Mouse (Mus musculus): ENCODE results near the gene Olfr802. TPM values are rescaled to one million over a fixed set of nuclear protein-coding genes. Genes with fewer than 3 reads are reported as not detected.

Olfr802 gene
- total and polyA plus RNA-seq, 2 experiments from 2014 or later = 0.06 TPM; not detected in 1

GRCm38 (mm10) chr10:129637184-129637583 is 50.8 kb downstream of the Olfr802 start, which contains the start of gene Olfr799:
Gene Olfr799, plus strand, starts transcription at chr10:129637484.
- no peak within 1 kb of the TSS for H3K4me2 ChIP-seq (ENCODE audit: low read depth, low read length)
- no peak within 1 kb of the TSS for H3K9ac ChIP-seq (replicated peaks; ENCODE audit: low read length)
- H3K4me3 ChIP-seq (ENCODE audit: low read length) = no peak within 1 kb of the TSS
- no peaks in the 10 kb centered on the region for H3K36me3 ChIP-seq (ENCODE audit: insufficient read depth, low read length)
- no peak for TF ChIP-seq CTCF (IDR thresholded peaks at IDR 0.05; ENCODE audit: low read depth)
- no peaks in the 10 kb centered on the region for H3K4me1 ChIP-seq (ENCODE audit: insufficient read depth, low read length)
- WGBS = 25% methylated on average over 1 of the region's 1 CpGs
- no peak for ATAC-seq
- H3K9me3 ChIP-seq (ENCODE audit: low read length) = no peaks in the 10 kb centered on the region
- no peak for DNase-seq (ENCODE audit: low spot score)
- no peak within 1 kb of the TSS for H3K27ac ChIP-seq
- no peaks in the 10 kb centered on the region for H3K27me3 ChIP-seq (ENCODE audit: insufficient read depth, low read length)

- WGBS = 76% methylated on average over 1 of the region's 1 CpGs
These were observed 60.1 kb downstream of the Olfr802 start, which contains the start of gene Olfr798 for GRCm38 (mm10) chr10:129627834-129628233. Gene Olfr798, minus strand, starts transcription at chr10:129627934.

More at GRCm38 (mm10) chr10:129627834-129628233, 60.1 kb downstream of the Olfr802 start, which contains the start of gene Olfr798:
- Histone ChIP-seq H3K4me3 (ENCODE audit: low read length) (no peak within 1 kb of the TSS), H3K27me3 (ENCODE audit: insufficient read depth, low read length) (no peaks in the 10 kb centered on the region), H3K27ac (no peak within 1 kb of the TSS), H3K4me2 (ENCODE audit: low read depth, low read length) (no peak within 1 kb of the TSS), H3K36me3 (ENCODE audit: insufficient read depth, low read length) (no peaks in the 10 kb centered on the region), H3K9me3 (ENCODE audit: low read length) (no peaks in the 10 kb centered on the region), H3K9ac (replicated peaks; ENCODE audit: low read length) (no peak within 1 kb of the TSS), H3K4me1 (ENCODE audit: insufficient read depth, low read length) (no peaks in the 10 kb centered on the region)
- DNase-seq (ENCODE audit: low spot score) (no peak), ATAC-seq (no peak)
- no peak for TF ChIP-seq CTCF (IDR thresholded peaks at IDR 0.05; ENCODE audit: low read depth)

Small RNA genes within 50 kb of the gene (microRNA-seq; reads per million reads assigned to microRNA genes)
- 0 reads per million in 2 experiments for gene Gm24485

Other genes starting within 250 kb of the Olfr802 start
- gene Olfr787, start 226.3 kb downstream of the Olfr802 start, total RNA-seq (2014; rRNA removed) = not detected in 2 replicates
- not detected in 2 replicates for gene Olfr787, start 226.3 kb downstream of the Olfr802 start, polyA plus RNA-seq (2015; fragmentation: Nextera tagmentation; extraction: Ambion mirVana)
- not detected in 2 replicates for gene Olfr788, start 217.2 kb downstream of the Olfr802 start, total RNA-seq (2014; rRNA removed)
- not detected in 2 replicates for gene Olfr788, start 217.2 kb downstream of the Olfr802 start, polyA plus RNA-seq (2015; fragmentation: Nextera tagmentation; extraction: Ambion mirVana)
- not detected in 2 replicates for gene Olfr789, start 203.4 kb downstream of the Olfr802 start, total RNA-seq (2014; rRNA removed)
- not detected in 2 replicates for gene Olfr789, start 203.4 kb downstream of the Olfr802 start, polyA plus RNA-seq (2015; fragmentation: Nextera tagmentation; extraction: Ambion mirVana)
- gene Olfr790, start 189.7 kb downstream of the Olfr802 start, total RNA-seq (2014; rRNA removed) = not detected in 2 replicates
- not detected in 2 replicates for gene Olfr790, start 189.7 kb downstream of the Olfr802 start, polyA plus RNA-seq (2015; fragmentation: Nextera tagmentation; extraction: Ambion mirVana)
- gene Olfr791, start 166.4 kb downstream of the Olfr802 start, total RNA-seq (2014; rRNA removed) = not detected in 2 replicates
- not detected in 2 replicates for gene Olfr791, start 166.4 kb downstream of the Olfr802 start, polyA plus RNA-seq (2015; fragmentation: Nextera tagmentation; extraction: Ambion mirVana)
- not detected in 2 replicates for gene Olfr792, start 149.0 kb downstream of the Olfr802 start, total RNA-seq (2014; rRNA removed)
- gene Olfr792, start 149.0 kb downstream of the Olfr802 start, polyA plus RNA-seq (2015; fragmentation: Nextera tagmentation; extraction: Ambion mirVana) = not detected in 2 replicates
- gene Olfr794, start 120.5 kb downstream of the Olfr802 start, total RNA-seq (2014; rRNA removed) = not detected in 2 replicates
- not detected in 2 replicates for gene Olfr794, start 120.5 kb downstream of the Olfr802 start, polyA plus RNA-seq (2015; fragmentation: Nextera tagmentation; extraction: Ambion mirVana)
- gene Olfr796, start 75.6 kb downstream of the Olfr802 start, total RNA-seq (2014; rRNA removed) = not detected in 2 replicates
- not detected in 2 replicates for gene Olfr796, start 75.6 kb downstream of the Olfr802 start, polyA plus RNA-seq (2015; fragmentation: Nextera tagmentation; extraction: Ambion mirVana)
- not detected in 2 replicates for gene Olfr798, start 60.2 kb downstream of the Olfr802 start, total RNA-seq (2014; rRNA removed)
- not detected in 2 replicates for gene Olfr798, start 60.2 kb downstream of the Olfr802 start, polyA plus RNA-seq (2015; fragmentation: Nextera tagmentation; extraction: Ambion mirVana)
- not detected in 2 replicates for gene Olfr799, start 50.7 kb downstream of the Olfr802 start, total RNA-seq (2014; rRNA removed)
- gene Olfr799, start 50.7 kb downstream of the Olfr802 start, polyA plus RNA-seq (2015; fragmentation: Nextera tagmentation; extraction: Ambion mirVana) = not detected in 2 replicates
- not detected in 2 replicates for gene Olfr800, start 30.5 kb downstream of the Olfr802 start, total RNA-seq (2014; rRNA removed)
- not detected in 2 replicates for gene Olfr800, start 30.5 kb downstream of the Olfr802 start, polyA plus RNA-seq (2015; fragmentation: Nextera tagmentation; extraction: Ambion mirVana)
- gene Olfr801, start 14.3 kb downstream of the Olfr802 start, total RNA-seq (2014; rRNA removed) = not detected in 2 replicates
- gene Olfr801, start 14.3 kb downstream of the Olfr802 start, polyA plus RNA-seq (2015; fragmentation: Nextera tagmentation; extraction: Ambion mirVana) = not detected in 2 replicates
- gene Olfr803, start 6.1 kb upstream of the Olfr802 start, total RNA-seq (2014; rRNA removed) = not detected in 2 replicates
- not detected in 2 replicates for gene Olfr803, start 6.1 kb upstream of the Olfr802 start, polyA plus RNA-seq (2015; fragmentation: Nextera tagmentation; extraction: Ambion mirVana)
- gene Olfr804, start 15.0 kb upstream of the Olfr802 start, total RNA-seq (2014; rRNA removed) = 0.26 TPM in 1 of 2 replicates, not detected in the other
- gene Olfr804, start 15.0 kb upstream of the Olfr802 start, polyA plus RNA-seq (2015; fragmentation: Nextera tagmentation; extraction: Ambion mirVana) = not detected in 2 replicates
- gene Olfr805, start 41.2 kb upstream of the Olfr802 start, total RNA-seq (2014; rRNA removed) = not detected in 2 replicates
- gene Olfr805, start 41.2 kb upstream of the Olfr802 start, polyA plus RNA-seq (2015; fragmentation: Nextera tagmentation; extraction: Ambion mirVana) = not detected in 2 replicates
- not detected in 2 replicates for gene Olfr806, start 53.8 kb upstream of the Olfr802 start, total RNA-seq (2014; rRNA removed)
- not detected in 2 replicates for gene Olfr806, start 53.8 kb upstream of the Olfr802 start, polyA plus RNA-seq (2015; fragmentation: Nextera tagmentation; extraction: Ambion mirVana)
- not detected in 2 replicates for gene Olfr807, start 69.6 kb upstream of the Olfr802 start, total RNA-seq (2014; rRNA removed)
- gene Olfr807, start 69.6 kb upstream of the Olfr802 start, polyA plus RNA-seq (2015; fragmentation: Nextera tagmentation; extraction: Ambion mirVana) = not detected in 2 replicates
- not detected in 2 replicates for gene Olfr808, start 77.3 kb upstream of the Olfr802 start, total RNA-seq (2014; rRNA removed)
- not detected in 2 replicates for gene Olfr808, start 77.3 kb upstream of the Olfr802 start, polyA plus RNA-seq (2015; fragmentation: Nextera tagmentation; extraction: Ambion mirVana)
- gene Olfr809, start 86.5 kb upstream of the Olfr802 start, total RNA-seq (2014; rRNA removed) = not detected in 2 replicates
- not detected in 2 replicates for gene Olfr809, start 86.5 kb upstream of the Olfr802 start, polyA plus RNA-seq (2015; fragmentation: Nextera tagmentation; extraction: Ambion mirVana)
- not detected in 2 replicates for gene Olfr810, start 106.7 kb upstream of the Olfr802 start, total RNA-seq (2014; rRNA removed)
- gene Olfr810, start 106.7 kb upstream of the Olfr802 start, polyA plus RNA-seq (2015; fragmentation: Nextera tagmentation; extraction: Ambion mirVana) = not detected in 2 replicates
- gene Olfr811, start 116.2 kb upstream of the Olfr802 start, total RNA-seq (2014; rRNA removed) = not detected in 2 replicates
- not detected in 2 replicates for gene Olfr811, start 116.2 kb upstream of the Olfr802 start, polyA plus RNA-seq (2015; fragmentation: Nextera tagmentation; extraction: Ambion mirVana)
- gene Olfr812, start 157.9 kb upstream of the Olfr802 start, total RNA-seq (2014; rRNA removed) = not detected in 2 replicates
- not detected in 2 replicates for gene Olfr812, start 157.9 kb upstream of the Olfr802 start, polyA plus RNA-seq (2015; fragmentation: Nextera tagmentation; extraction: Ambion mirVana)
- gene Olfr813, start 167.2 kb upstream of the Olfr802 start, total RNA-seq (2014; rRNA removed) = not detected in 2 replicates
- not detected in 2 replicates for gene Olfr813, start 167.2 kb upstream of the Olfr802 start, polyA plus RNA-seq (2015; fragmentation: Nextera tagmentation; extraction: Ambion mirVana)
- gene Olfr814, start 191.7 kb upstream of the Olfr802 start, total RNA-seq (2014; rRNA removed) = not detected in 2 replicates
- gene Olfr814, start 191.7 kb upstream of the Olfr802 start, polyA plus RNA-seq (2015; fragmentation: Nextera tagmentation; extraction: Ambion mirVana) = not detected in 2 replicates
- gene Olfr815, start 217.7 kb upstream of the Olfr802 start, total RNA-seq (2014; rRNA removed) = not detected in 2 replicates
- gene Olfr815, start 217.7 kb upstream of the Olfr802 start, polyA plus RNA-seq (2015; fragmentation: Nextera tagmentation; extraction: Ambion mirVana) = not detected in 2 replicates
- gene Olfr816, start 227.4 kb upstream of the Olfr802 start, total RNA-seq (2014; rRNA removed) = not detected in 2 replicates
- not detected in 2 replicates for gene Olfr816, start 227.4 kb upstream of the Olfr802 start, polyA plus RNA-seq (2015; fragmentation: Nextera tagmentation; extraction: Ambion mirVana)

Measured in hindbrain, postnatal 0 days (tissue).